9 mouse cellular contexts compared by ENCODE assay signal in genomic region chr4:109504885-109505284, GRCm38 (mm10). TPM values are rescaled to one million over a fixed set of nuclear protein-coding genes. Genes with fewer than 3 reads are reported as not detected.
DNase-seq lines count a peak whose midpoint lies in the region; ATAC-seq and TF ChIP-seq lines count a peak whose summit lies in the region.
"Had no signal": no experiment of that assay in that cellular context is flagged by ENCODE, and none has a peak within 500 bp of the region (broad histone marks: within the 10 kb centered on the region; RNA-seq: fewer than 3 reads in every experiment).

No protein-coding gene starts in this region.

- no peaks in the 10 kb centered on the region for H3K27me3 ChIP-seq in forebrain, postnatal 0 days (ENCODE audit: insufficient read depth, low read length)
- no peaks in the 10 kb centered on the region for H3K27me3 ChIP-seq in kidney, embryonic 14.5 days (ENCODE audit: control insufficient read depth, insufficient read depth, low read length)
- no peaks in the 10 kb centered on the region for H3K27me3 ChIP-seq in limb, embryonic 13.5 days
- H3K27me3 ChIP-seq: hindbrain, embryonic 15.5 days had no signal

- H3K4me2 ChIP-seq in forebrain, postnatal 0 days (ENCODE audit: low read depth): no peak overlapping the region
- no peak overlapping the region for H3K4me2 ChIP-seq in kidney, embryonic 14.5 days (replicated peaks; ENCODE audit: low read depth, low read length)
- no peak overlapping the region for H3K4me2 ChIP-seq in limb, embryonic 13.5 days (replicated peaks)
- H3K4me2 ChIP-seq: hindbrain, embryonic 15.5 days had no signal

- no peaks in the 10 kb centered on the region for H3K36me3 ChIP-seq in forebrain, postnatal 0 days (ENCODE audit: insufficient read depth)
- H3K36me3 ChIP-seq in kidney, embryonic 14.5 days (ENCODE audit: control insufficient read depth, insufficient read depth, low read length): no peaks in the 10 kb centered on the region
- H3K36me3 ChIP-seq in limb, embryonic 13.5 days: no peaks in the 10 kb centered on the region
- H3K36me3 ChIP-seq: hindbrain, embryonic 15.5 days had no signal

- TF ChIP-seq POLR2A in brain, embryonic 14.5 days (IDR thresholded peaks at IDR 0.05; ENCODE audit: borderline replicate concordance, extremely low read depth, insufficient read depth, insufficient read length, poor library complexity, severe bottlenecking): no peak

- no peak overlapping the region for H3K9ac ChIP-seq in forebrain, postnatal 0 days
- H3K9ac ChIP-seq in kidney, embryonic 14.5 days (ENCODE audit: low read depth, low read length): no peak overlapping the region
- H3K9ac ChIP-seq in limb, embryonic 13.5 days: no peak overlapping the region
- H3K9ac ChIP-seq: hindbrain, embryonic 15.5 days had no signal

- H3K4me3 ChIP-seq in forebrain, postnatal 0 days (ENCODE audit: low read depth, low read length): no peak overlapping the region
- H3K4me3 ChIP-seq in kidney, embryonic 14.5 days (ENCODE audit: low read length): no peak overlapping the region
- no peak overlapping the region for H3K4me3 ChIP-seq in limb, embryonic 13.5 days
- H3K4me3 ChIP-seq: hindbrain, embryonic 15.5 days had no signal

- WGBS in forebrain, postnatal 0 days: 5% methylated on average over 5 of the region's 5 CpGs
- WGBS in kidney, embryonic 14.5 days: 4% methylated on average over 5 of the region's 5 CpGs
- 6% methylated on average over 5 of the region's 5 CpGs for WGBS in limb, embryonic 13.5 days

- no peak for ATAC-seq in forebrain, postnatal 0 days
- ATAC-seq in kidney, embryonic 14.5 days (ENCODE audit: low FRiP score, low TSS enrichment): peak; percentile 73
- peak; percentile 24; the same call in 1 of the 2 replicates for ATAC-seq in limb, embryonic 13.5 days (ENCODE audit: low FRiP score, low read depth)

- no peaks in the 10 kb centered on the region for H3K4me1 ChIP-seq in forebrain, postnatal 0 days (ENCODE audit: insufficient read depth)
- H3K4me1 ChIP-seq in kidney, embryonic 14.5 days (ENCODE audit: control insufficient read depth, insufficient read depth, low read length): no peaks in the 10 kb centered on the region
- H3K4me1 ChIP-seq in limb, embryonic 13.5 days: no peaks in the 10 kb centered on the region
- H3K4me1 ChIP-seq: hindbrain, embryonic 15.5 days had no signal

- H3K9me3 ChIP-seq in forebrain, postnatal 0 days (ENCODE audit: low read length): no peaks in the 10 kb centered on the region
- H3K9me3 ChIP-seq in kidney, embryonic 14.5 days (ENCODE audit: control insufficient read depth, low read length): no peaks in the 10 kb centered on the region
- no peaks in the 10 kb centered on the region for H3K9me3 ChIP-seq in limb, embryonic 13.5 days
- H3K9me3 ChIP-seq: hindbrain, embryonic 15.5 days had no signal

- no peak overlapping the region for H3K27ac ChIP-seq in forebrain, postnatal 0 days (ENCODE audit: low read depth, low read length)
- no peak overlapping the region for H3K27ac ChIP-seq in kidney, embryonic 14.5 days (ENCODE audit: low read depth, low read length)
- H3K27ac ChIP-seq in limb, embryonic 13.5 days: no peak overlapping the region
- H3K27ac ChIP-seq: hindbrain, embryonic 15.5 days had no signal

- peak; percentile 55; the same call in 1 of the 2 replicates for TF ChIP-seq CTCF in brain, embryonic 14.5 days (IDR thresholded peaks at IDR 0.05; ENCODE audit: borderline replicate concordance, extremely low read depth, insufficient read depth, insufficient read length)
- TF ChIP-seq CTCF in forebrain, postnatal 0 days (IDR thresholded peaks at IDR 0.05; ENCODE audit: low read depth): peak; percentile 71

- peak; percentile 41 for DNase-seq in urinary bladder, postnatal 25 days (ENCODE audit: low spot score)
- no peak for DNase-seq in urinary bladder, adult 2 months (ENCODE audit: low spot score)
- DNase-seq in brain, embryonic 14.5 days (ENCODE audit: low read depth): peak; percentile 81
- DNase-seq in forebrain, postnatal 0 days: peak; percentile 51
- DNase-seq in natural killer cell, adult 2 months (ENCODE audit: low spot score in 2 of 2): peak; percentile 50 to 64
- peak; percentile 63 for DNase-seq in thymus, postnatal 4 days

RNA-seq across cellular contexts. Expression of gene Rnf11, which starts 20.4 kb away (rescaled TPM):
- polyA plus RNA-seq in urinary bladder, adult 2 months (2012; rRNA removed): 72.9 and 75.3 TPM in 2 replicates
- polyA plus RNA-seq in brain, embryonic 14.5 days (2012; rRNA removed): 67.6 and 77.3 TPM in 2 replicates
- total RNA-seq in forebrain, postnatal 0 days (2014; rRNA removed): 161 and 167 TPM in 2 replicates
- 68.7 and 84.0 TPM in 2 replicates for polyA plus RNA-seq in forebrain, postnatal 0 days (2015; fragmentation: Nextera tagmentation; extraction: Ambion mirVana)
- polyA plus RNA-seq in kidney, embryonic 14.5 days (2014; fragmentation: Nextera tagmentation; extraction: Ambion mirVana): 31.0 and 44.8 TPM in 2 replicates
- 46.7 and 47.5 TPM in 2 replicates for polyA plus RNA-seq in limb, embryonic 13.5 days (2015; fragmentation: Nextera tagmentation; extraction: Ambion mirVana)

RNA-seq across cellular contexts. Expression of gene 4930522H14Rik, which starts 26.2 kb away (rescaled TPM):
- polyA plus RNA-seq in urinary bladder, adult 2 months (2012; rRNA removed): not detected in 2 replicates
- polyA plus RNA-seq in brain, embryonic 14.5 days (2012; rRNA removed): not detected in 2 replicates
- total RNA-seq in forebrain, postnatal 0 days (2014; rRNA removed): 0.29 TPM in 1 of 2 replicates, not detected in the other
- polyA plus RNA-seq in forebrain, postnatal 0 days (2015; fragmentation: Nextera tagmentation; extraction: Ambion mirVana): not detected in 2 replicates
- not detected in 2 replicates for polyA plus RNA-seq in kidney, embryonic 14.5 days (2014; fragmentation: Nextera tagmentation; extraction: Ambion mirVana)
- polyA plus RNA-seq in limb, embryonic 13.5 days (2015; fragmentation: Nextera tagmentation; extraction: Ambion mirVana): not detected in 2 replicates
- polyA plus RNA-seq: hindbrain, embryonic 15.5 days had no signal
